Mouse (Mus musculus): ENCODE measurements around the gene Npc2. TPM values are rescaled to one million over a fixed set of nuclear protein-coding genes. Genes with fewer than 3 reads are reported as not detected.

Npc2 gene
- polyA plus RNA-seq, 1 experiment from 2014 or later = 24.0 TPM

DNA sequence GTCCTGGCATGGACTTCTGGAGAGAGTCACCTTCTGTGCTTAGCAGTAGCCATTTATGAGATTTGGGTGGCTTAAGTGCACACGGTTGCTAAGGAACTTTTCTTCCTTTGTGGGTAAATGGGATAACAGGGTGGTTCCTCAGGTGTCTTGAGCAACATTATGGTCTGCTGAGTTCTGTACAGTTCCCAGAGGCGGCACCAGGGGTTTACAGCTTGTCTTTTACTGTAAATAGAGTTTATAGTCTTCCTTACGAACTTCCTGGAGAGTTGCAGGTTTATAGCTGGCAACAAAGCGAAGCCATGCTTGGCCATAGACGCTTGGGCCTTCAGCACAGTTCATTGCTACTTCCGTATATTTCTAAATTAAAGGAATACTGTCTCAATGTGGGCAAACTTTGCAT is 58.4 kb downstream of the Npc2 start:
- no peaks in the 10 kb centered on the region for H3K27me3 ChIP-seq (replicated peaks)
- H3K9ac ChIP-seq = no peak overlapping the region
- H3K4me3 ChIP-seq = no peak overlapping the region
- no peak overlapping the region for H3K27ac ChIP-seq
- H3K9me3 ChIP-seq (replicated peaks) = no peaks in the 10 kb centered on the region
- no peak for ATAC-seq
- 67% methylated on average over 6 of the region's 6 CpGs for WGBS (ENCODE audit: insufficient replicate concordance)
- H3K36me3 ChIP-seq = no peaks in the 10 kb centered on the region
- H3K4me2 ChIP-seq = no peak overlapping the region
- peaks cover 11% of the 10 kb centered on the region for H3K4me1 ChIP-seq

- no peaks in the 10 kb centered on the region for H3K9me3 ChIP-seq (replicated peaks)
- H3K4me1 ChIP-seq = peaks cover 21% of the 10 kb centered on the region
- H3K27ac ChIP-seq = peak overlapping the region; percentile 65
- H3K36me3 ChIP-seq = no peaks in the 10 kb centered on the region
- no peaks in the 10 kb centered on the region; the same call in 1 of the 2 replicates for H3K27me3 ChIP-seq (replicated peaks)
- ATAC-seq = peak; percentile 88
- H3K4me3 ChIP-seq = peak overlapping the region; percentile 20
- WGBS (ENCODE audit: insufficient replicate concordance) = 1% methylated on average over 14 of the region's 14 CpGs
- H3K4me2 ChIP-seq = peak overlapping the region; percentile 62
- no peak overlapping the region for H3K9ac ChIP-seq
These were observed 63.0 kb downstream of the Npc2 start for GRCm38 (mm10) chr12:84709842-84710439.

- no peaks in the 10 kb centered on the region for H3K36me3 ChIP-seq
- H3K9me3 ChIP-seq (replicated peaks) = no peaks in the 10 kb centered on the region
- H3K4me1 ChIP-seq = peaks cover 21% of the 10 kb centered on the region
- peaks cover 7% of the 10 kb centered on the region for H3K27me3 ChIP-seq (replicated peaks)
- no peak overlapping the region for H3K9ac ChIP-seq
- ATAC-seq = no peak
- H3K27ac ChIP-seq = no peak overlapping the region
- no peak overlapping the region for H3K4me2 ChIP-seq
- 75% methylated on average over 4 of the region's 4 CpGs for WGBS (ENCODE audit: insufficient replicate concordance)
- no peak overlapping the region for H3K4me3 ChIP-seq
These were observed 65.1 kb downstream of the Npc2 start for GRCm38 (mm10) chr12:84707804-84708203.

GRCm38 (mm10) chr12:84706886-84707285 is 66.1 kb downstream of the Npc2 start:
- H3K9ac ChIP-seq = no peak overlapping the region
- no peak overlapping the region for H3K4me2 ChIP-seq
- 66% methylated on average over 4 of the region's 4 CpGs for WGBS (ENCODE audit: insufficient replicate concordance)
- H3K27me3 ChIP-seq (replicated peaks) = peaks cover 16% of the 10 kb centered on the region
- ATAC-seq = no peak
- peaks cover 21% of the 10 kb centered on the region for H3K4me1 ChIP-seq
- H3K27ac ChIP-seq = no peak overlapping the region
- no peaks in the 10 kb centered on the region for H3K9me3 ChIP-seq (replicated peaks)
- no peak overlapping the region for H3K4me3 ChIP-seq
- H3K36me3 ChIP-seq = no peaks in the 10 kb centered on the region

Other genes with a start within 250 kb of the Npc2 start
- gene Vsx2, start 203.4 kb downstream of the Npc2 start, polyA plus RNA-seq (2016; fragmentation: Nextera tagmentation; extraction: Ambion mirVana) = not detected in 2 replicates
- 5.6 and 5.9 TPM in 2 replicates for gene Abcd4, start 155.7 kb downstream of the Npc2 start, polyA plus RNA-seq (2016; fragmentation: Nextera tagmentation; extraction: Ambion mirVana)
- gene Vrtn, start 132.1 kb downstream of the Npc2 start, polyA plus RNA-seq (2016; fragmentation: Nextera tagmentation; extraction: Ambion mirVana) = not detected in 2 replicates
- not detected in 2 replicates for gene Syndig1l, start 74.3 kb downstream of the Npc2 start, polyA plus RNA-seq (2016; fragmentation: Nextera tagmentation; extraction: Ambion mirVana)
- 116 and 123 TPM in 2 replicates for gene Isca2, start 99 bp upstream of the Npc2 start, polyA plus RNA-seq (2016; fragmentation: Nextera tagmentation; extraction: Ambion mirVana)
- gene Ltbp2, start 103.4 kb upstream of the Npc2 start, polyA plus RNA-seq (2016; fragmentation: Nextera tagmentation; extraction: Ambion mirVana) = 0.39 and 0.42 TPM in 2 replicates
- 136 and 138 TPM in 2 replicates for gene Fcf1, start 197.7 kb upstream of the Npc2 start, polyA plus RNA-seq (2016; fragmentation: Nextera tagmentation; extraction: Ambion mirVana)
- 19.1 and 20.2 TPM in 2 replicates for gene Arel1, start 197.7 kb upstream of the Npc2 start, polyA plus RNA-seq (2016; fragmentation: Nextera tagmentation; extraction: Ambion mirVana)
- gene Ylpm1, start 223.2 kb upstream of the Npc2 start, polyA plus RNA-seq (2016; fragmentation: Nextera tagmentation; extraction: Ambion mirVana) = 12.4 and 13.7 TPM in 2 replicates

All from liver, embryonic 12.5 days (tissue).